Mouse (Mus musculus) lung, embryonic 15.5 days (tissue): ENCODE data around the gene Gm4792. TPM values are rescaled to one million over a fixed set of nuclear protein-coding genes. Genes with fewer than 3 reads are reported as not detected.

ENCODE experiments used
- ATAC-seq: fragments of 200-750 bp; cut with Nextera tagmentation; 2 replicates; pipeline ENCODE4 v1.8.0; 2017; ENCODE audit warnings: moderate number of reproducible peaks, borderline replicate concordance; ENCODE audit not compliant: low FRiP score, low TSS enrichment; ENCODE audit errors: extremely low read depth
- H3K27ac ChIP-seq: fragments of 300-500 bp; sonication (generic); 2 replicates; pipeline ENCODE4 v1.5.1; 2015; ENCODE audit warnings: moderate library complexity, mild to moderate bottlenecking, inconsistent platforms
- H3K27me3 ChIP-seq: fragments of 300-500 bp; sonication (generic); 2 replicates; pipeline ENCODE4 v1.6.1; 2015; ENCODE audit warnings: inconsistent platforms
- H3K36me3 ChIP-seq: fragments of 300-500 bp; sonication (generic); 2 replicates; pipeline ENCODE4 v1.6.1; 2015; ENCODE audit warnings: inconsistent platforms
- H3K4me1 ChIP-seq: fragments of 300-500 bp; sonication (generic); 2 replicates; pipeline ENCODE4 v1.6.1; 2015; ENCODE audit warnings: inconsistent platforms
- H3K4me2 ChIP-seq: fragments of 300-500 bp; sonication (generic); 2 replicates; pipeline ENCODE4 v1.6.1; 2015; ENCODE audit warnings: inconsistent platforms, mild to moderate bottlenecking, moderate library complexity
- H3K4me3 ChIP-seq: fragments of 300-500 bp; sonication (generic); 2 replicates; pipeline ENCODE4 v1.5.1; 2015; ENCODE audit warnings: mild to moderate bottlenecking, inconsistent platforms
- H3K9ac ChIP-seq: fragments of 300-500 bp; sonication (generic); 2 replicates; pipeline ENCODE4 v1.6.1; 2015; ENCODE audit warnings: inconsistent platforms
- H3K9me3 ChIP-seq: fragments of 300-500 bp; sonication (generic); 2 replicates; pipeline ENCODE4 v1.6.1; 2016; ENCODE audit warnings: inconsistent platforms
- WGBS: fragments of 180-500 bp; shearing (Covaris S2); methylation state at CpG from one replicate; pipeline ENCODE4 v1.1.7; 2015; 5-methylcytosine and 5-hydroxymethylcytosine counted together
- polyA plus RNA-seq: library from polyadenylated mRNA; unstranded; fragments of >200 nt; fragmentation: Nextera tagmentation; extraction: Ambion mirVana; gene quantifications from 2 replicates; pipeline ENCODE4 v1.2.1, GENCODE M21; 2015

Gene Gm4792
- polyA plus RNA-seq, 1 experiment from 2014 or later = not detected

GRCm38 (mm10) chr10:94294933-94295750, 3.4 kb downstream of the Gm4792 start:
- no peaks in the 10 kb centered on the region for H3K4me1 ChIP-seq
- H3K27me3 ChIP-seq = peaks cover 4% of the 10 kb centered on the region; the same call in 1 of the 2 replicates
- H3K36me3 ChIP-seq = no peaks in the 10 kb centered on the region
- no peak overlapping the region for H3K27ac ChIP-seq
- WGBS = 49% methylated on average over 6 of the region's 6 CpGs
- H3K4me2 ChIP-seq = no peak overlapping the region
- H3K4me3 ChIP-seq = no peak overlapping the region
- ATAC-seq = no peak
- no peaks in the 10 kb centered on the region for H3K9me3 ChIP-seq
- H3K9ac ChIP-seq = no peak overlapping the region

GRCm38 (mm10) chr10:94294437-94294836, 4.1 kb downstream of the Gm4792 start:
- H3K9ac ChIP-seq = no peak overlapping the region
- H3K4me1 ChIP-seq = no peaks in the 10 kb centered on the region
- no peaks in the 10 kb centered on the region for H3K9me3 ChIP-seq
- H3K27ac ChIP-seq = no peak overlapping the region
- H3K4me3 ChIP-seq = no peak overlapping the region
- no peak overlapping the region for H3K4me2 ChIP-seq
- ATAC-seq = no peak
- H3K36me3 ChIP-seq = no peaks in the 10 kb centered on the region
- H3K27me3 ChIP-seq = peaks cover 4% of the 10 kb centered on the region; the same call in 1 of the 2 replicates
- WGBS = 85% methylated on average over 5 of the region's 5 CpGs

- no peak for ATAC-seq
These were observed 15.7 kb downstream of the Gm4792 start for GRCm38 (mm10) chr10:94282797-94283196.

GRCm38 (mm10) chr10:94282179-94282578, 16.3 kb downstream of the Gm4792 start:
- 68% methylated on average over 8 of the region's 8 CpGs for WGBS
- no peaks in the 10 kb centered on the region for H3K36me3 ChIP-seq

More at GRCm38 (mm10) chr10:94282797-94283196, 15.7 kb downstream of the Gm4792 start:
- Histone ChIP-seq H3K4me3 (no peak overlapping the region), H3K4me2 (no peak overlapping the region), H3K4me1 (no peaks in the 10 kb centered on the region), H3K9me3 (no peaks in the 10 kb centered on the region), H3K36me3 (no peaks in the 10 kb centered on the region), H3K9ac (no peak overlapping the region), H3K27ac (no peak overlapping the region), H3K27me3 (no peaks in the 10 kb centered on the region)
- 72% methylated on average over 7 of the region's 7 CpGs for WGBS

GRCm38 (mm10) chr10:94276511-94276910, 22.0 kb downstream of the Gm4792 start:
- Histone ChIP-seq H3K9ac (no peak overlapping the region), H3K27me3 (no peaks in the 10 kb centered on the region), H3K4me2 (no peak overlapping the region), H3K27ac (no peak overlapping the region), H3K4me3 (no peak overlapping the region), H3K9me3 (no peaks in the 10 kb centered on the region), H3K36me3 (no peaks in the 10 kb centered on the region), H3K4me1 (no peaks in the 10 kb centered on the region)
- WGBS = 50% methylated on average over 2 of the region's 2 CpGs
- no peak for ATAC-seq

More at GRCm38 (mm10) chr10:94282179-94282578, 16.3 kb downstream of the Gm4792 start:
- no peak overlapping the region for H3K9ac ChIP-seq
- no peak for ATAC-seq
- H3K27ac ChIP-seq = no peak overlapping the region
- no peak overlapping the region for H3K4me2 ChIP-seq
- H3K4me3 ChIP-seq = no peak overlapping the region
- H3K4me1 ChIP-seq = no peaks in the 10 kb centered on the region
- no peaks in the 10 kb centered on the region for H3K27me3 ChIP-seq
- H3K9me3 ChIP-seq = no peaks in the 10 kb centered on the region

GRCm38 (mm10) chr10:94275321-94275720, 23.2 kb downstream of the Gm4792 start:
- Histone ChIP-seq H3K4me3 (no peak overlapping the region), H3K27me3 (no peaks in the 10 kb centered on the region), H3K9ac (no peak overlapping the region), H3K27ac (no peak overlapping the region), H3K36me3 (no peaks in the 10 kb centered on the region), H3K4me1 (no peaks in the 10 kb centered on the region), H3K4me2 (no peak overlapping the region), H3K9me3 (no peaks in the 10 kb centered on the region)
- no peak for ATAC-seq
- WGBS = 16% methylated on average over 3 of the region's 3 CpGs

- no peak for ATAC-seq
- Histone ChIP-seq H3K27ac (no peak overlapping the region), H3K9ac (no peak overlapping the region), H3K4me3 (no peak overlapping the region), H3K4me1 (no peaks in the 10 kb centered on the region), H3K36me3 (no peaks in the 10 kb centered on the region), H3K9me3 (no peaks in the 10 kb centered on the region), H3K4me2 (no peak overlapping the region), H3K27me3 (no peaks in the 10 kb centered on the region)
- 70% methylated on average over 17 of the region's 17 CpGs for WGBS
These were observed 32.6 kb downstream of the Gm4792 start for GRCm38 (mm10) chr10:94265656-94266542.

- Histone ChIP-seq H3K9me3 (no peaks in the 10 kb centered on the region), H3K36me3 (no peaks in the 10 kb centered on the region), H3K9ac (no peak overlapping the region), H3K4me2 (no peak overlapping the region), H3K27me3 (no peaks in the 10 kb centered on the region), H3K4me1 (no peaks in the 10 kb centered on the region), H3K27ac (no peak overlapping the region), H3K4me3 (no peak overlapping the region)
- no peak for ATAC-seq
- 73% methylated on average over 3 of the region's 3 CpGs for WGBS
These were observed 35.3 kb downstream of the Gm4792 start for GRCm38 (mm10) chr10:94263211-94263610.

GRCm38 (mm10) chr10:94262646-94263045, 35.9 kb downstream of the Gm4792 start:
- no peaks in the 10 kb centered on the region for H3K36me3 ChIP-seq
- H3K27me3 ChIP-seq = no peaks in the 10 kb centered on the region
- no peak overlapping the region for H3K4me2 ChIP-seq
- WGBS = 84% methylated on average over 13 of the region's 13 CpGs
- H3K9me3 ChIP-seq = no peaks in the 10 kb centered on the region
- ATAC-seq = no peak
- no peak overlapping the region for H3K27ac ChIP-seq
- no peak overlapping the region for H3K9ac ChIP-seq
- no peak overlapping the region for H3K4me3 ChIP-seq
- H3K4me1 ChIP-seq = no peaks in the 10 kb centered on the region

GRCm38 (mm10) chr10:94260544-94260943, 38.0 kb downstream of the Gm4792 start:
- no peak for ATAC-seq
- Histone ChIP-seq H3K27me3 (no peaks in the 10 kb centered on the region), H3K4me1 (no peaks in the 10 kb centered on the region), H3K4me2 (no peak overlapping the region), H3K36me3 (no peaks in the 10 kb centered on the region), H3K9me3 (no peaks in the 10 kb centered on the region), H3K4me3 (no peak overlapping the region), H3K27ac (no peak overlapping the region), H3K9ac (no peak overlapping the region)
- 76% methylated on average over 1 of the region's 1 CpGs for WGBS

- Histone ChIP-seq H3K27ac (no peak overlapping the region), H3K27me3 (no peaks in the 10 kb centered on the region), H3K4me2 (no peak overlapping the region), H3K36me3 (no peaks in the 10 kb centered on the region), H3K9me3 (no peaks in the 10 kb centered on the region), H3K4me1 (no peaks in the 10 kb centered on the region), H3K9ac (no peak overlapping the region), H3K4me3 (no peak overlapping the region)
- WGBS = 88% methylated on average over 4 of the region's 4 CpGs
- ATAC-seq = no peak
These were observed 42.0 kb downstream of the Gm4792 start for GRCm38 (mm10) chr10:94256518-94256917.

- Histone ChIP-seq H3K27me3 (no peaks in the 10 kb centered on the region), H3K9ac (no peak overlapping the region), H3K4me1 (no peaks in the 10 kb centered on the region), H3K9me3 (no peaks in the 10 kb centered on the region), H3K36me3 (no peaks in the 10 kb centered on the region), H3K27ac (no peak overlapping the region), H3K4me3 (no peak overlapping the region), H3K4me2 (no peak overlapping the region)
- 31% methylated on average over 6 of the region's 6 CpGs for WGBS
- ATAC-seq = no peak
These were observed 42.8 kb downstream of the Gm4792 start for GRCm38 (mm10) chr10:94255744-94256143.
